Mouse (Mus musculus) CH12.LX (cell line): ENCODE data around the gene Phf5a.

ENCODE experiments used
- CHD1 ChIP-seq: IDR thresholded peaks from 2 replicates; pipeline ENCODE4 v1.6.1; 2012; ENCODE audit warnings: low read depth, low read length, improper control_type of control experiment, inconsistent platforms
- EP300 ChIP-seq: IDR thresholded peaks from 2 replicates; pipeline ENCODE4 v1.6.1; 2011; ENCODE audit warnings: low read length, improper control_type of control experiment
- IRF4 ChIP-seq: IDR thresholded peaks from 2 replicates; pipeline ENCODE4 v1.6.1; 2014; ENCODE audit warnings: low read depth, mild to moderate bottlenecking, inconsistent platforms, low read length, improper control_type of control experiment
- KAT2A ChIP-seq: IDR thresholded peaks from 2 replicates; pipeline ENCODE4 v1.6.1; 2012; ENCODE audit warnings: low read length, improper control_type of control experiment, inconsistent platforms; ENCODE audit not compliant: insufficient replicate concordance
- MAZ ChIP-seq: IDR thresholded peaks from 2 replicates; pipeline ENCODE4 v1.6.1; 2012; ENCODE audit warnings: low read depth, mild to moderate bottlenecking, inconsistent platforms, low read length, improper control_type of control experiment, moderate library complexity
- POLR2A ChIP-seq: IDR thresholded peaks from 2 replicates; pipeline ENCODE4 v1.6.1; 2011; ENCODE audit warnings: low read depth, mild to moderate bottlenecking, improper control_type of control experiment, low read length
- USF1 ChIP-seq: IDR thresholded peaks from 2 replicates; pipeline ENCODE4 v1.6.1; 2014; ENCODE audit warnings: low read depth, mild to moderate bottlenecking, inconsistent platforms, low read length, improper control_type of control experiment
- ZC3H11A ChIP-seq: IDR thresholded peaks from 2 replicates; pipeline ENCODE4 v1.6.1; 2012; ENCODE audit warnings: low read depth, mild to moderate bottlenecking, inconsistent platforms, low read length, improper control_type of control experiment

GRCm38 (mm10) chr15:81824832-81825231 lies 46.9 kb downstream of the Phf5a start:
- no peak for TF ChIP-seq ZC3H11A
- no peak for TF ChIP-seq MAZ
- no peak for TF ChIP-seq POLR2A
- TF ChIP-seq IRF4: no peak
- TF ChIP-seq CHD1: no peak
- no peak for TF ChIP-seq KAT2A
- no peak for TF ChIP-seq USF1
- no peak for TF ChIP-seq EP300
